In the genomic region with DNA sequence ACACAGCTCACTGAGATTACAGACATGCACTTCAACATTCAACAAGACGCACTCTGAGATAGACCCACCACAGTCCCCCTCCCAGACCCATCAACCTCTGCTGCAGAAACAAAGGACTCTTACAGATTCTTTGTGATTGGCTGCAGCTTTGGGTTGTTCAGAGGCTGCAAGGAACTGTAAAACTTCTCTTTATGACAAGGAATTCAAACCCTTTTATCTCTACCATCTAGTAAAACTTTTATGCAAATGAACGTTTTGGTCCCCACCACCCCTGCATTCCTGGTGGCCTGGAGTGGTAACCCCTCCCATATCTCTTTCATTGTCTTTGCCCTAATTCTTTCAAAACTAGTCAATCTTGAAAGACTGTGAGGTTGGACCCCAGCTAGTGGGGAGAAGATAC, we compare ENCODE assay signal across 26 mouse cellular contexts.
"Had no signal": no experiment of that assay in that cellular context is flagged by ENCODE, and none has a peak within 500 bp of the region (broad histone marks: within the 10 kb centered on the region; RNA-seq: fewer than 3 reads in every experiment).

No protein-coding gene starts in this region.

- H3K27me3 ChIP-seq: hindbrain, embryonic 12.5 days; intestine, embryonic 15.5 days; limb, embryonic 12.5 days; liver, embryonic 13.5 days had no signal

- DNase-seq: gastrocnemius, adult 2 months; gastrocnemius, postnatal 10 days; gastrocnemius, postnatal 25 days; heart, postnatal 10 days; heart, postnatal 4 days; kidney, adult 11 months; kidney, adult 2 months; kidney, adult 9 months; kidney, postnatal 10 days; kidney, postnatal 25 days; kidney, postnatal 4 days; liver; liver, embryonic 13.5 days had no signal

- H3K9ac ChIP-seq: heart, embryonic 12.5 days; hindbrain, embryonic 12.5 days; hindbrain, embryonic 14.5 days; intestine, embryonic 15.5 days; limb, embryonic 12.5 days; liver, embryonic 13.5 days had no signal

- H3K4me1 ChIP-seq: hindbrain, embryonic 12.5 days; intestine, embryonic 15.5 days; limb, embryonic 12.5 days; liver, embryonic 13.5 days had no signal

- H3K4me2 ChIP-seq: heart, embryonic 12.5 days; hindbrain, embryonic 12.5 days; hindbrain, embryonic 14.5 days; intestine, embryonic 15.5 days; limb, embryonic 12.5 days; liver, embryonic 11.5 days; liver, embryonic 13.5 days had no signal

- H3K4me3 ChIP-seq: gastrocnemius, adult 2 months; heart, embryonic 10.5 days; heart, embryonic 12.5 days; hindbrain, embryonic 10.5 days; hindbrain, embryonic 12.5 days; intestine, embryonic 15.5 days; layer of hippocampus, adult 2 months; left cerebral cortex, adult 2 months; limb, embryonic 10.5 days; limb, embryonic 12.5 days; liver, embryonic 13.5 days had no signal

- H3K36me3 ChIP-seq: heart, embryonic 10.5 days; heart, embryonic 12.5 days; hindbrain, embryonic 10.5 days; hindbrain, embryonic 12.5 days; intestine, embryonic 15.5 days; limb, embryonic 10.5 days; limb, embryonic 12.5 days; liver, embryonic 13.5 days had no signal

- H3K9me3 ChIP-seq: heart, embryonic 10.5 days; heart, embryonic 12.5 days; hindbrain, embryonic 10.5 days; hindbrain, embryonic 12.5 days; intestine, embryonic 15.5 days; limb, embryonic 10.5 days; liver, embryonic 13.5 days had no signal

- ATAC-seq: hindbrain, embryonic 16.5 days; inflammation-experienced regulatory T-cells, adult 6 months; intestine, embryonic 15.5 days had no signal

- H3K27ac ChIP-seq: gastrocnemius, adult 2 months; heart, embryonic 10.5 days; hindbrain, embryonic 10.5 days; hindbrain, embryonic 12.5 days; hindbrain, embryonic 14.5 days; intestine, embryonic 15.5 days; layer of hippocampus, adult 2 months; left cerebral cortex, adult 2 months; limb, embryonic 10.5 days; limb, embryonic 12.5 days; liver, embryonic 13.5 days had no signal
